9 mouse cellular contexts compared by ENCODE assay signal in genomic region chr5:128681456-128681855, GRCm38 (mm10). TPM values are rescaled to one million over a fixed set of nuclear protein-coding genes. Genes with fewer than 3 reads are reported as not detected.
DNase-seq lines count a peak whose midpoint lies in the region.
"Had no signal": no experiment of that assay in that cellular context is flagged by ENCODE, and none has a peak within 500 bp of the region (broad histone marks: within the 10 kb centered on the region; RNA-seq: fewer than 3 reads in every experiment).

No protein-coding gene starts in this region.

- peak; percentile 50 to 53 for DNase-seq in cerebellum, postnatal 10 days
- DNase-seq in cerebellum, adult 11 months, result no peak
- peak; percentile 9 to 28 for DNase-seq in layer of hippocampus, postnatal 10 days (ENCODE audit: low spot score in 2 of 2)
- DNase-seq in layer of hippocampus, adult 9-11 months, result no peak
- peak; percentile 24 for DNase-seq in thymus, postnatal 14 days
- DNase-seq in thymus, adult 18-20 months, result no peak
- DNase-seq in thymus, postnatal 4 days, result peak; percentile 57
- no peak for DNase-seq in ovary, postnatal 36 days (ENCODE audit: low spot score)
- DNase-seq: cerebellum, adult 9-10 months had no signal

RNA-seq across cellular contexts. Expression of gene Piwil1, which starts 20.9 kb away (rescaled TPM):
- total RNA-seq in layer of hippocampus, postnatal 10 days (2021), result under 1 TPM; 0.25 to 0.40 TPM

Comparison
In these comparisons a context has a peak if more than half of its experiments do, and no peak if none do; other contexts are left out.
1. DNase-seq: peak in cerebellum, postnatal 10 days (2 of 2), layer of hippocampus, postnatal 10 days (2 of 2), thymus, postnatal 14 days (single experiment) and thymus, postnatal 4 days (single experiment); none in cerebellum, adult 11 months (single experiment), layer of hippocampus, adult 9-11 months (single experiment), thymus, adult 18-20 months (0 of 2) and ovary, postnatal 36 days (single experiment).